Mouse (Mus musculus) cerebral cortex, adult 2 months (tissue): Measurements from ENCODE around the gene Col18a1.

Source experiments
- WGBS: fragments of 180-500 bp; shearing (Covaris S2); methylation state at CpG from one replicate; pipeline ENCODE4 v1.1.7; 2018; 5-methylcytosine and 5-hydroxymethylcytosine counted together

Col18a1 gene

DNA sequence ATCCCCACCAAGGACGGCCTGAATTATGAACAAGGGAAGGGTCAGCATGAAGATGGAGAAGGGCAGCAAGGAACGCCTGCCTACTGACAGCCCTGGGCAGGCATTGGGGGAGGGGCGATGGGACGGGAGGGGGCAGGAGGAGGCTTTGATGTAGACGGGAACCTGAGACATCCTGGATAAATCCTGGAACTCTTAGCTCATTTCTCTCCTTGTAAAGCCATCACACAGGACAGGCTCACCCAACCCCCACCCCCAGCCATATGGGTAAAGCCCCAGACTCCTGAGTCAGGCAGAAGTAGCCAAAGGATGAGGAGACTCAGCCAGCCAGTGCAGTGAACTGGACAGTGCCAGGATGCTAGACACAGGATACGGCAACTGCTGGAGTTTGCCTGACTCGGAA, 161.4 kb downstream of the Col18a1 start:
- WGBS = 57% methylated on average over 7 of the region's 7 CpGs
